Mouse (Mus musculus) adrenal gland, postnatal 10 days (tissue): ENCODE results near the gene Pdk4. TPM values are rescaled to one million over a fixed set of nuclear protein-coding genes. Genes with fewer than 3 reads are reported as not detected.

Experiments used
- DNase-seq: peaks from one replicate; pipeline ENCODE4 v3.0.0; 2021; ENCODE audit warnings: mixed read lengths
- total RNA-seq, 2 experiments: library from RNA; stranded (reverse); gene quantifications; 2 replicates each; pipeline ENCODE4 v1.2.3; 2021

The Pdk4 gene
- total RNA-seq, 2 experiments from 2014 or later: 616 to 745 TPM

DNA sequence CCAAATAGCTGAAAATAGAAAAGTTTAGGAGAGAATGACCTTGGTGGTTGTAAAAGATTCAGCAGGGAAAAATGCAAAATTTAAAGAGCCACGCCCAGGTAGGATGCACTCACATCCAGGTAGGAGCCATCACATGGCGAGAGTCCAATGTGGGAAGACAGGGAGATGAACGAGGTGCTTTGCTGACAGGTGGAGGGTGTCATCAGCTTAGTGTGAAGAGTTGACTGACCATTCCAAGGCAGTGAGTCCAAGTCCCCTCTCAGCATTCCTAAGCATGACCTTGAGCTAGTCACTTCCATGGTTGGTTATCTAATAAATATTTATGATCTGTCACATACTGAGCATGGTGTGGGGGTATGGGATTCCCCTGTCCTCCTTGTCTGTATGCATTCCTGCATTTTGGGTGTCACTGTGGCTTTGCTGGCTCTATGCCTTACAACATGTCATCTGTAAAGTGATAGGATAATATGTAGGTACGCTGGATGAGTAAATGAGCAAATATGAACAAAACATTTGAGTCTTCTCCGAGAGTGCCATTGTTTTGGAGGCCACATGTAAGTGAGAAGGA, 51.7 kb downstream of the Pdk4 start:
- DNase-seq: no peak

DNA sequence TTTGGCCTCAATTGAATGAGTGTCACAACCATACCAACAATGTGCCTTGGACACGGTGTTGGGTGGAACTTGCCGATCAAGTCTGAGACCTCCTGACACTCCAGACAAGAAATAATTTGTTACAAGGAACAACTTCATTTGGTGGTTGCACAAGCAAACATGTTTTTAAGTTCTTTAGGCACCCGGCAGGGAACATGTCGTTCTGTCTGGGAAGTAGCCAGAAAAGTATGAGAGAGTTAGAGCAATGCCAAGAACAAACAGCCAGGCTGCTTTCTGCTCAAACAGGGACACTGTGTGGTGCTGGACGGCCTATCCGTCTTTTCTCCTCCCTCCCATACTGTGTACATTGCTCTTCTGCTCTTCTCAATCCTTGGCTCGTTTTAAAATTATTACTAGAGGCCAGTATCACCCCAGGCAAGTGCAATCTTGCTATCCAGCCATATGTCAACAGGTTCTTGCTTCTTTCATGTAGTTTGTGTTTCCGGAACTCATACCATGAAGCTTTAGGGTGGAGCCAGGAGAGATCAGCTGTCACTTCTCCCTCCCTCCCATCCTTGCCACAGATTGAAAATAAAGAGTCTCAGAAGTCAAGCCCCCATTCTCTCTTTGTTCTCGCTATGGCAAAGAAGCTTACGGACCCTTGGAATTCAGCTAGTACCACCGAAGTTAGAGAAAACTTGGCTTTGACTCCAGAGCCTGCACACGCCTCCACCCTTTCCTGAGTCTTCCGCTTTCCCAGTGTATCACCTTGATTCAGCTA, 52.8 kb downstream of the Pdk4 start:
- DNase-seq: peak; percentile 52

DNA sequence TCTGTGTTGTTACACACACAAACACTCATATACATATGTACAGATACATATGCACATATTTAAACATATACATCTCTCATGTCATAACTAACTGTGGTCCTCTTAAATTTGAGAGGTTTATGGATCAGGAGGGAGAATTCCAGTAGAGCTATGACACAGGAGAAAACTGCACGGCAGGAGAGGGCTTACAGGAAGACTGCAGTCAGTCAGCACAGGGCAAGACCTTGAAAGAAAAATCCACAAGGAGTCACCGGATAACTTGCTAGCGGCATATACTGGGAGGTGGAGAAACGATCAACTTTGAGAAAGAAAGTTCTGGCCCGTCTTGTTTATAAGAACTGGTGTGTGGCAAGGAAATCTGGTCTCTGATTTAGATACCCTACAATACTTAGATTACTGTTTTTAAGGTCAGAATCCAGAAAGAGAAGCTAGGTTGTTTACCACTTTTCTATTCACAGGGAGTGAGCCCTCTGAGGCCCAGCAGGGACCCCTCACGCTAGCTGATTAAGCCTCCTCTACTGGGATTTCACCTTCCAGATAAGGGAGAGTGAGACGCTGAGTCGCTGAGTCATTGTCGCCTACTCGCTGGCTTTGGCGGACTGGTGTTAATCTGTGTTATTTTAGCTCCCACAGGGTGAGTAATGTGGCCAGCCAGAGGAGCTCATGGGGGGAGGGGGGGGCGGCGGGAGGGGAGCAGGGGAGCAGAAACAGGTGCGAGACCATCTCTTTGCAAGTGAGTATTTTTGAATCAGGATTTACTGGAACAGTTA, 53.6 kb downstream of the Pdk4 start:
- DNase-seq: peak; percentile 50

DNA sequence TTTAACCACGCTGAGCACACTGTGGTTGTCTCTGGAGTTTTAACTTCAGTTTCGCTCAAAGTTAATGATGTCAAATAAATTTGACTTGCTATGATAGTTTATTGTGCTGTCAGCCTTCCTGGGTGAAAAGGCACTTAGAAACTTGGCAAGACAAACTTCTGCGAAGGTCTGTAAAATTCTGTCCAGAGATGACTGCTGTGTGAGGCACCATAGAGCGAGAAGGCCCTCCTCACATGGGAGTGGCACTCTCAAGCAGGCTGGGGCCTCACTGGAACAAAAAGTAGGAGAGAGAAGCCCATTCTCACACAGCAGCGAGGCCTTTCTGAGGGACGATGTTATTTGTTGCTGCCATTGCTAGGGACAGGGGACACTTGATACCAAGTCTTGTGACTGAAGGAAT, 54.9 kb downstream of the Pdk4 start:
- no peak for DNase-seq

DNA sequence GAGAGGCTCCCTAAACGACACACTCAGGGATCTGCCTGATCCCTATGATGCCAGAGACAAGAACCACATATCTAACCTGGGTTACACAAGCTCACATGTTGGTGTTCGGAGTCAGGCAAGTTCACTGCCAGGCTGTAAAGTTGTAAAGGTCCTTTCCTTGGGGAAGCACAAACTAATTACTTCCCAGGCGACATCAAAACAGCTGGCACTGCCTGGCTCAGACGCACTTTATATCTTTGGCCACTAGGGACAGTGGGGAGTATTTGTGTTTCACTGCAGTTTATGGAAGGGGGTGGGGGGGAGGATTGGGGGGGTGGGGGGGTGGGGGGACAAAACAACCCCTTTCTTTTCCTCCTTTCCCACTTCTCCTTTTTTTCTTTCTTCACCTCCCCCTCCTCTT, 58.4 kb downstream of the Pdk4 start:
- no peak for DNase-seq

DNA sequence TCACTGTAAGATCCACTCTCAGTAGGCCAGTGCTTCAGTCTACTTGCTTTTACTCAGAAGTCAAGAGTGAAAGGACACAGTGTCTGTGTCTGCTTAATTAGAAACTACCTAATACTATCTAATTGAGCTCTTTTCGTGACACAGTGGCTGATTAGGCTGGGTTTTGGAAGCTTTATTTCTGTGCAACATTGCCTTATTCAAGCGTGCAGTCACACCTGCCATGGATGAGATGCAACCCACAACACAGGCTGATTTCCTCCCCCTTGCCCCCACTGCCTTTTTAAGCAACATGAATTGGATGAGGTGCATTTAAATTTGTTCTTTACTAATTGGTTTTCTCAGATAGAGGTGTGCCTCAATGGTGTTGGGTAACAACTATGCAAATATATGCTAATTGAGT, 62.2 kb downstream of the Pdk4 start:
- DNase-seq: no peak

Other genes with a start within 250 kb of the Pdk4 start
- gene Pon3, start 240.0 kb downstream of the Pdk4 start, total RNA-seq: 10 to 100 TPM; 90.8 to 93.3 TPM
- 10 to 100 TPM; 25.4 to 28.6 TPM for gene Pon2, start 197.9 kb downstream of the Pdk4 start, total RNA-seq
- 1 to 10 TPM; 6.0 to 6.3 TPM for gene Asb4, start 112.9 kb downstream of the Pdk4 start, total RNA-seq
- 1 to 10 TPM; 1.7 to 1.8 TPM for gene Dync1i1, start 229.3 kb upstream of the Pdk4 start, total RNA-seq